Mouse (Mus musculus): ENCODE data around the gene Mpi. TPM values are rescaled to one million over a fixed set of nuclear protein-coding genes. Genes with fewer than 3 reads are reported as not detected.
A peak's percentile ranks its signal among the peaks of the same experiment; 100 is the strongest.

Mpi gene
- total RNA-seq, 2 experiments from 2014 or later: 63.4 to 76.9 TPM

DNA sequence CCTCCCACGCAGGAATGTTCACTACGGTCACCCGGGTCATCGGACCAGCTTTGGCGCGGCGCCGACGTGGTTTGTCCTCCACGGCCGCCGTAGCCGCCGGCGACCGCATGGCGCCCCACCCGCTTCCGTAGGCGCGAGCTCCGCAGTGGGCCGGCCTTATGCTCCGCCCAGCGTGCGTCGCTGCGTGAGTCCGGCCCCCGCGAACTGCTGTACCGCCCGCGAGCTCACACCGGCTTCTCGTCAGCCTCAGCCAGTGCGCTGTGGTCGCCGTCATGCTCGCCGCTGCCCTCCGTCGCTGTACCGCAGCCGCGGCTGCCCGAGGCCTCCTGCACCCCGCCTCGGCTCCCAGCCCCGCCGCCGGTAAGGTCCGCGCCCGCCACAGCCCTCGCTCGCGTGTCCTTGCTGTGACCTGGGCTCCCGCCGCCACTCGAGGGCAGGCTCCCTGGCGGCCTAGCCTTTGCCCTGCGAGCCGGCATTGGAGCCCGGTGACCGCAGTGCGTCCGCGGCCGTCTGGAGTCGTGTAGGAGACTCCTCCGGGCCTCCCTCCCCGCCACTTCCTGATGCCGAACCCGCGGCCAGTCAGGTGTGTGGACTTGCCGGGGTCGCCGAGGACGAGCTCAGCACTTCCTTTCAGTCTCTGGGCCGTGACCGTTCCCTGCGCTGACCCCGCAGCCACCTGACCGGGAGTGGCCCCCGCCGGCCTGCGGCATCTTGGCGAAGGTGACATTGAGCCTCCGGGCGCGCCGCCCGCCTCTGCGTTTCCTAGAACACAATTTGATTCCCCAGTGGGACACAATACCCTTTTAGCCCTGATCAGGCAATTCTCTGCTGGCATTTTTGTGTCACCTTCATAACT lies 31.3 kb downstream of the Mpi start, which contains the start of gene Cox5a:
Cox5a (plus strand) TSS at position 219 of the 856 bp plus-strand sequence.
- Histone ChIP-seq H3K4me3 (peak within 1 kb of the TSS; percentile 81), H3K27ac (peak within 1 kb of the TSS; percentile 99)
- TF ChIP-seq CTCF (IDR thresholded peaks at IDR 0.05): no peak
- peak; percentile 95 to 97 for DNase-seq (ENCODE audit: extremely low spot score in 1 of 2, low spot score in 2 of 2)
- intact Hi-C loops (cut with DNase I): loop anchor here (2.0 to 5.0 kb wide), 3 partner anchors 16 to 449 kb away; partner anchors contain the start of genes Rpp25 and Sin3a

DNA sequence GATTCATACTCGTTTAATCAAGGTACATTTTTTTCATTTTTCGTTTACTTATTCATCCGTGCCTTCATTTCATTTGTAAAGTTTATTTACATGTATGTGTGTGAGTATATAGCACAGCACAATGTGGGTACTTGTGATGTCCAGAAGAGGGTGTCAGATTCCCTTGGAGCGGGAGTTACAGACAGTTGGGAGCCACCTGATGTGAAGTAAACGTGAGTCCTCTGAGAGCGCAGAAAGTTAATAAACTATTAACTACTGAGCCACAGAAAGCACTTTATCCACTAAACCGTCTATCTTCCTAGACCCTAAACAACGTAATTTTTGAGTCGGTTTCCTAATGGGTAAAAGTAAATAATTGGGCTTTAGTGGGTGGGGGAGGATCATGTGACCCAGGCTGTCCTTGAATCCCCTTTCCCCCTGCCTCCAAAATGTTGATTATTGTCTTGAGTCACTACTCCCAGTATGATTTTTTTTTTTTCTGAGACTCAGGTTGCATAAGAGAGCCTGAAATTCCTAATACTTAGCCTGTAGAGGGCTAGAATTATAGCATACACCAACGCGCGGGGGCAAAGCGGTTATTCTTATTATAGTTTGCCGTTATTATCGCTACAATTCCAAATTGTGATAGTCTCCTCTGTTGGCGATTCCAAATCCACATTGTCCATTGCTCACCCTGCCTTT lies 32.0 kb downstream of the Mpi start:
- no peak; the same call in 1 of the 2 replicates for TF ChIP-seq CTCF (IDR thresholded peaks at IDR 0.05)
- no peak for DNase-seq (ENCODE audit: extremely low spot score in 1 of 2, low spot score in 2 of 2)
- Histone ChIP-seq H3K4me3 (peak overlapping the region; percentile 81), H3K27ac (peak overlapping the region; percentile 99)
- intact Hi-C loops (cut with DNase I): loop anchor here (2.0 to 5.0 kb wide), 3 partner anchors 16 to 448 kb away; partner anchors contain the start of genes Rpp25 and Sin3a

DNA sequence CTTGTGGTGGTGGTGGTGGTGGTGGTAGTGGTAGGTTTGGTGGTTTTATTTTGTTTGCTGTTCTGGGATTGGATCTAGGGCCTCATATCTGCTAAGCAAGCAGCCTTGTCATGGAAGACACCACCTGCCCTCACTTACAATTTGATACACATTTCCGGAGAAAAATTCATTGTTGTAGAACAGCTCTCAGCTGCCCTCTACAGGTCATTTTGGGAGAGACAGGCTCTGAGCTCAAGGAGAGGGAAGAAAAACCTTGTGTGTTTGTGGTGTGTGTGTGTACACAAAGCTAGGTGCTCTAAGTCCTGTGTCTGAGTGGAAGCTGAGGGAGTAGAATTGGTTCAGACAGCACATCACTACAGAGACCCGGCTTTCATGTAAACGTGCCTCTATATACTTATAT lies 35.5 kb downstream of the Mpi start:
- H3K27ac ChIP-seq: no peak overlapping the region
- peak; percentile 91 for TF ChIP-seq CTCF (IDR thresholded peaks at IDR 0.05)
- peak; percentile 62 to 64 for DNase-seq (ENCODE audit: extremely low spot score in 1 of 2, low spot score in 2 of 2)
- no peak overlapping the region for H3K4me3 ChIP-seq
- intact Hi-C loops (cut with DNase I): loop anchor here (1.0 to 2.0 kb wide), 2 partner anchors 32 to 306 kb away; no protein-coding TSS in a partner anchor

- no peak overlapping the region for H3K4me3 ChIP-seq
- no peak for DNase-seq (ENCODE audit: extremely low spot score in 1 of 2, low spot score in 2 of 2)
- no peak overlapping the region for H3K27ac ChIP-seq
- TF ChIP-seq CTCF (IDR thresholded peaks at IDR 0.05): no peak
- intact Hi-C loops (cut with DNase I): no loop called here
These were observed 42.0 kb downstream of the Mpi start for GRCm38 (mm10) chr9:57510577-57510976.

DNA sequence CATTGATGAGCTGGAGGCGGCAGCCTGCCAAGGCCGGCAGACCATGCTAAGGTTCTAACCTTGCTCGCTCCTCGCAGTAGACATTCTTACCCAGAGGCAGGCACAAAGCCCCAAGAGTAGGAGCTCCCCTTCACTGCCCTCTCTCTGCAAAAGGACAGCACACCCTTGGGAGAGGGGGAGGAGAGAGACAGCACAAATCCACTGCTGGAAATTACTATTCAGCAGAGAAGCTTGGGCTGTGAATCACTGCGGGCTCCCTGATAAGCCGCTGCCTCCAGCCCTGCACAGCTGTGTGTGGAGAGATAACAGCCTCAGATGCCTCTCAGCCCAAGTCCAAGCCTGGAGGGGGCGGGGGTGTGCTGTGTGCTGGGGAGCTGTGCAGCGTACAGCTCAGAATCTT lies 46.9 kb downstream of the Mpi start:
- intact Hi-C loops (cut with DNase I): loop anchor here (2.0 kb wide), 1 partner anchor 15 kb away; the partner anchor contains the start of gene Cox5a
- TF ChIP-seq CTCF (IDR thresholded peaks at IDR 0.05): no peak
- 0 out of 2 replicates have a peak overlapping the region, but pooled peaks have one; percentile 13 for H3K4me3 ChIP-seq
- DNase-seq (ENCODE audit: extremely low spot score in 1 of 2, low spot score in 2 of 2): peak; percentile 46 to 65
- H3K27ac ChIP-seq: peak overlapping the region; percentile 40; the same call in 1 of the 2 replicates

DNA sequence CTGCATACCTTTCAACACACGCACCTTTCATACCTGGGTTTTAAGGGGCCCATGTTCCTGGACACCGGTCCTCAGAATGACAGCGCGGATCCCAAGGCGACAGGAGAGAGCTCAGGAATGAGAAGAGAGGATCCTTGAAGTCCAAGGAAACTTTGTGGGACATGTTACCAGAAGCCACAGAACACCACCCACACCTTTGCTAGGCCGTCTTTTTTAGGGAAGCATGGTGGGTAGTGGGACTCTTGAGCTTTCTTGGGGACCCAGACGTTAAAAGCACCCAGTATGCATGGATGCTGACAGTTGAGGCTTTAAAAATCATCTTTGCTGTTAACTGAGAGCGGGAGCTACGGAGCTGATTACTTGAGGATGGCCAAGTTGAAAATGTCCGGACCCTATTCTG lies 47.7 kb downstream of the Mpi start:
- intact Hi-C loops (cut with DNase I): loop anchor here (2.0 kb wide), 1 partner anchor 16 kb away; the partner anchor contains the start of gene Cox5a
- TF ChIP-seq CTCF (IDR thresholded peaks at IDR 0.05): no peak
- Histone ChIP-seq H3K27ac (no peak overlapping the region; the same call in 1 of the 2 replicates), H3K4me3 (peak overlapping the region; percentile 57)
- DNase-seq (ENCODE audit: extremely low spot score in 1 of 2, low spot score in 2 of 2): no peak

DNA sequence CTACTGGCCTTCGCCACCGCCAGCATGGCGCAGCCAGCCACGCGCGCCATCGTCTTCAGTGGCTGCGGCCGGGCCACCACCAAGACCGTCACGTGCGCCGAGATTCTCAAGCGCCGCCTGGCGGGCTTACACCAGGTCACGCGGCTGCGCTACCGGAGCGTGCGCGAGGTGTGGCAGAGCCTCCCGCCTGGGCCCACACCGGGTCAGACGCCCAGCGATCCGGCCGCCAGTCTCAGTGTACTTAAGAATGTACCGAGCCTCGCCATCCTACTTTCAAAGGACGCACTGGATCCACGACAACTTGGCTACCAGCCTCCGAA lies 48.2 kb downstream of the Mpi start:
- intact Hi-C loops (cut with DNase I): loop anchor here (2.0 kb wide), 1 partner anchor 16 kb away; the partner anchor contains the start of gene Cox5a
- Histone ChIP-seq H3K4me3 (peak overlapping the region; percentile 57), H3K27ac (peak overlapping the region; percentile 69; the same call in 1 of the 2 replicates)
- peak; percentile 58 to 63 for DNase-seq (ENCODE audit: extremely low spot score in 1 of 2, low spot score in 2 of 2)
- peak; percentile 37 for TF ChIP-seq CTCF (IDR thresholded peaks at IDR 0.05)

DNA sequence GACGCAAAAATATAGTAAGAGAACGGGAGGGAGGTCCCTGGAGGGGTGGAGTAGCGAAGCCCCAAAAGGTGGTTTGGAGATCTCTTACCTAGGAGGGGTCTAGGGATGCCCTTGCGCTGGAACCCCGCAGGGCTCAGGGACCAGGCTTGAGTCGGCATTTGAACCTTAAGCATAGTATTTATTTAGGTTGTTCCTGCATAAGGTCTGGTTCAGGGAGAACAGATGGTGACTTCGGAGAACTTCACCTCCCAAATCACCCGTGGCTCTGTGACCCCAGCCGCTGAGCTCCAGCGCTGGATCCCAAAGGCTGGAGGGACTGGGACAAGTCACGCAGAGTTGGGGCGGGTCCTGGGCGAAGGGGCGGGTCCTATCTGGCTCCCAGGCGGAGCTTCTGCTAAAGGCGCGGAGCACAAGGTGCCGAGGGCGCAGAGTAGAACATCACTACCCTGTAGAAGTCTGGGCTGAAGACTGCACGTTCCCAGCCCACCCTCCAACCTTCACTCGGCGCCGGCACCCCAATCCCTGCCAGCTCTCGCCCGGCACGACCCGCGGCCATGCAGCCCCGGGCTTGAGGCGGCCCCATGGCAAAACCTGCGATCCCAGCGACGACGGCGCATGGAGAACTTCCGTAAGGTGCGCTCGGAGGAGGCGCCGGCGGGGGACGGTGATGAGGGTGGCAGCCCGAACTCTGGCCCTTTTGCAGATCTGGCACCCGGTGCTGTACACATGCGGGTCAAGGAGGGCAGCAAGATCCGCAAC lies 48.8 kb downstream of the Mpi start, which contains the start of gene Rpp25:
Rpp25 (plus strand) TSS at position 405 of the 759 bp plus-strand sequence.
- H3K27ac ChIP-seq: peak within 1 kb of the TSS; percentile 69
- H3K4me3 ChIP-seq: peak within 1 kb of the TSS; percentile 57
- peak; percentile 54 to 70 for DNase-seq (ENCODE audit: extremely low spot score in 1 of 2, low spot score in 2 of 2)
- intact Hi-C loops (cut with DNase I): loop anchor here (2.0 kb wide), 3 partner anchors 17 to 35 kb away; partner anchors contain the start of genes Cox5a and Scamp5
- no peak for TF ChIP-seq CTCF (IDR thresholded peaks at IDR 0.05)

- peak in 1 of 2 experiments; percentile 38 for DNase-seq (ENCODE audit: extremely low spot score in 1 of 2, low spot score in 2 of 2)
- Histone ChIP-seq H3K27ac (peak overlapping the region; percentile 69), H3K4me3 (peak overlapping the region; percentile 57)
- no peak for TF ChIP-seq CTCF (IDR thresholded peaks at IDR 0.05)
- intact Hi-C loops (cut with DNase I): loop anchor here (2.0 kb wide), 2 partner anchors 16 to 34 kb away; partner anchors contain the start of gene Scamp5
These were observed 49.5 kb downstream of the Mpi start for GRCm38 (mm10) chr9:57502911-57503621.

GRCm38 (mm10) chr9:57501861-57502260 lies 50.7 kb downstream of the Mpi start:
- peak; percentile 47 to 64 for DNase-seq (ENCODE audit: extremely low spot score in 1 of 2, low spot score in 2 of 2)
- Histone ChIP-seq H3K27ac (peak overlapping the region; percentile 75), H3K4me3 (peak overlapping the region; percentile 57)
- intact Hi-C loops (cut with DNase I): loop anchor here (2.0 kb wide), 2 partner anchors 15 to 33 kb away; partner anchors contain the start of gene Scamp5
- TF ChIP-seq CTCF (IDR thresholded peaks at IDR 0.05): no peak

All from left cerebral cortex, adult 2 months (tissue).